Mouse (Mus musculus) urinary bladder, postnatal 10 days (tissue): ENCODE data around the gene Nab2.
"Not testable (repeated sequence)": the region's sequence is repeated elsewhere in the genome, so short reads cannot be mapped to it uniquely, and the experiment has no call there.

Experiments
- DNase-seq: peaks from one replicate; pipeline ENCODE4 v3.0.0; 2022; ENCODE audit warnings: low spot score

Gene Nab2

GRCm38 (mm10) chr10:127671276-127671675 is 2.9 kb upstream of the Nab2 start:
- no peak for DNase-seq

GRCm38 (mm10) chr10:127670185-127670584 is 1.8 kb upstream of the Nab2 start:
- no peak for DNase-seq

GRCm38 (mm10) chr10:127669170-127669569 is 802 bp upstream of the Nab2 start:
- no peak for DNase-seq

- no peak for DNase-seq
Measured at GRCm38 (mm10) chr10:127667269-127668092, 887 bp downstream of the Nab2 start.

- no peak for DNase-seq
Measured at GRCm38 (mm10) chr10:127666501-127667268, 1.7 kb downstream of the Nab2 start, which contains the start of gene Nemp1. Gene Nemp1, plus strand, starts transcription at chr10:127666901.

- no peak for DNase-seq
Measured at GRCm38 (mm10) chr10:127665366-127666181, 2.8 kb downstream of the Nab2 start.

- DNase-seq, result no peak
Measured at GRCm38 (mm10) chr10:127664891-127665290, 3.5 kb downstream of the Nab2 start.

- no peak for DNase-seq
Measured at GRCm38 (mm10) chr10:127664166-127664565, 4.2 kb downstream of the Nab2 start.

- no peak for DNase-seq
Measured at GRCm38 (mm10) chr10:127663590-127663989, 4.8 kb downstream of the Nab2 start.

GRCm38 (mm10) chr10:127662666-127663253 is 5.6 kb downstream of the Nab2 start:
- DNase-seq, result no peak

- DNase-seq, result no peak
Measured at GRCm38 (mm10) chr10:127661915-127662663, 6.3 kb downstream of the Nab2 start.

- no peak for DNase-seq
Measured at GRCm38 (mm10) chr10:127661291-127661914, 7.0 kb downstream of the Nab2 start.

- DNase-seq, result no peak
Measured at GRCm38 (mm10) chr10:127659551-127659950, 8.8 kb downstream of the Nab2 start.

GRCm38 (mm10) chr10:127658076-127658475 is 10.3 kb downstream of the Nab2 start:
- no peak for DNase-seq

GRCm38 (mm10) chr10:127657617-127658016 is 10.8 kb downstream of the Nab2 start:
- DNase-seq, result not testable (repeated sequence)

- no peak for DNase-seq
Measured at GRCm38 (mm10) chr10:127654970-127655579, 13.3 kb downstream of the Nab2 start.

GRCm38 (mm10) chr10:127652906-127653638 is 15.3 kb downstream of the Nab2 start:
- no peak for DNase-seq

GRCm38 (mm10) chr10:127645791-127646190 is 22.6 kb downstream of the Nab2 start:
- no peak for DNase-seq

- no peak for DNase-seq
Measured at GRCm38 (mm10) chr10:127643553-127644238, 24.7 kb downstream of the Nab2 start.
